17 mouse cellular contexts compared by ENCODE assay signal in genomic region chr3:52792121-52792520, GRCm38 (mm10).
"Had no signal": no experiment of that assay in that cellular context is flagged by ENCODE, and none has a peak within 500 bp of the region (broad histone marks: within the 10 kb centered on the region; RNA-seq: fewer than 3 reads in every experiment).

No protein-coding gene starts in this region.

- H3K36me3 ChIP-seq: lung, embryonic 15.5 days; midbrain, embryonic 13.5 days; midbrain, embryonic 15.5 days; neural tube, embryonic 12.5 days; stomach, embryonic 15.5 days had no signal

- ATAC-seq: lung, postnatal 0 days; midbrain, embryonic 13.5 days; midbrain, embryonic 15.5 days had no signal

- H3K9me3 ChIP-seq: lung, embryonic 15.5 days; megakaryocyte, embryonic 14.5 days; midbrain, embryonic 13.5 days; midbrain, embryonic 15.5 days; neural tube, embryonic 12.5 days; stomach, embryonic 15.5 days had no signal

- H3K27ac ChIP-seq: lung, embryonic 15.5 days; macrophage; midbrain, embryonic 13.5 days; midbrain, embryonic 15.5 days; neural tube, embryonic 12.5 days; stomach, embryonic 15.5 days; stomach, postnatal 0 days had no signal

- H3K4me3 ChIP-seq: lung, embryonic 15.5 days; megakaryocyte, embryonic 14.5 days; midbrain, embryonic 13.5 days; midbrain, embryonic 15.5 days; neural tube, embryonic 12.5 days; stomach, embryonic 15.5 days had no signal

- H3K4me2 ChIP-seq: lung, embryonic 15.5 days; midbrain, embryonic 11.5 days; midbrain, embryonic 13.5 days; midbrain, embryonic 15.5 days; neural tube, embryonic 12.5 days; stomach, embryonic 15.5 days had no signal

- H3K4me1 ChIP-seq: lung, embryonic 15.5 days; megakaryocyte, embryonic 14.5 days; midbrain, embryonic 13.5 days; midbrain, embryonic 15.5 days; neural tube, embryonic 12.5 days; stomach, embryonic 15.5 days had no signal

- H3K27me3 ChIP-seq: lung, embryonic 15.5 days; midbrain, embryonic 13.5 days; midbrain, embryonic 15.5 days; neural tube, embryonic 12.5 days; stomach, embryonic 15.5 days had no signal

- DNase-seq: lung, adult 2 months; lung, postnatal 14 days; lung, postnatal 36 days; right cerebral cortex, postnatal 14 days; thymus, adult 2 months; thymus, postnatal 25 days; thymus, postnatal 4 days had no signal

- H3K9ac ChIP-seq: lung, embryonic 15.5 days; midbrain, embryonic 13.5 days; midbrain, embryonic 15.5 days; neural tube, embryonic 12.5 days; stomach, embryonic 15.5 days had no signal
